Mouse (Mus musculus) cerebellum, adult 2 months (tissue): Measurements from ENCODE around the gene Psmd5.

Source experiments
- CTCF ChIP-seq: fragments of 200-500 bp; IDR thresholded peaks from 2 replicates; pipeline ENCODE4 v1.5.1; 2011; ENCODE audit warnings: low read depth, mild to moderate bottlenecking, control low read depth, low read length, moderate library complexity, borderline replicate concordance; ENCODE audit not compliant: insufficient read depth
- POLR2A ChIP-seq: fragments of 200-500 bp; IDR thresholded peaks from 2 replicates; pipeline ENCODE4 v1.6.1; 2011; ENCODE audit warnings: low read length, control low read depth, borderline replicate concordance; ENCODE audit not compliant: insufficient read depth

- TF ChIP-seq CTCF (no peak), POLR2A (no peak)
Observed at GRCm38 (mm10) chr2:34920144-34920543, 45.4 kb upstream of the Psmd5 start.
